Mouse (Mus musculus): ENCODE results near the gene Dennd5b. TPM values are rescaled to one million over a fixed set of nuclear protein-coding genes. Genes with fewer than 3 reads are reported as not detected.

The Dennd5b gene
- total and polyA plus RNA-seq, 2 experiments from 2014 or later: 11.9 to 42.4 TPM

DNA sequence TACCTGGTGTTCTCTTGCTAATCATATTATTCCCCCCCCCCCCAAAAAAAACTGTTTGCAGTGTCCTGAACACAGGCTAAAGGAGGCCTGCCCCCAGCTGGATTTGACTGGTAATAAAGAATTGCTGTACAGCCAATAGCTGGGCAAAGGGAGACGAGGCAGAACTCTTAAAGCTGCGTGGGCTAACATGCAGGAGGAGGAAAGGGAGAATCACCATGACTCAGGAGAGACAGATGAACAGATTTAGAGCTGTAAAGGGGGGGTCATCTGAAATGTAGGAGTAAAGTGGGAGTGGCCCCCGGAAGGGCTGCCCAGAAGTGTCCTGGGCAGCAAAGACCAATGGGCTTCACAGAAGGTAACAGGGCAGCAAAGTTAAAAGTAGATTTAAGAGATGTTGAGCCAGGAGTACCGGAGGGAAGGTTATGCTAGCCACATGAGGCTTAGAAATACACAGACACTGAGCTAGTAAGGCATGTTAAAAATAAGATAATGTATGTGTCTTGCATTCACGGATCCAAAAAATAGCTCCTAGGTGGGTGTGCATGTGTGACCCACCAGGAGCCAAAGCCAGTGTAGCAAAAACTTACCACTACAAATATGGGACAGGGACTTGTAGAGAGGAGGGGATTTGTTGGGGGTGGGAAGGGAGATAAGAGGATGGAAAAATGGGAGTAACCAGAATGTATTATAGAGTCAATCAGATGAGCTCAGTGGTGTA lies 40.7 kb downstream of the Dennd5b start:
- DNase-seq (ENCODE audit: low spot score): no peak
- Histone ChIP-seq H3K9ac (replicated peaks; ENCODE audit: low read length) (no peak overlapping the region), H3K36me3 (ENCODE audit: insufficient read depth, low read length) (no peaks in the 10 kb centered on the region), H3K4me1 (ENCODE audit: insufficient read depth, low read length) (no peaks in the 10 kb centered on the region), H3K4me2 (ENCODE audit: low read depth, low read length) (no peak overlapping the region), H3K27me3 (ENCODE audit: insufficient read depth, low read length) (no peaks in the 10 kb centered on the region), H3K4me3 (ENCODE audit: low read length) (no peak overlapping the region), H3K9me3 (ENCODE audit: low read length) (no peaks in the 10 kb centered on the region), H3K27ac (no peak overlapping the region)
- WGBS: 89% methylated on average over 5 of the region's 5 CpGs
- TF ChIP-seq CTCF (IDR thresholded peaks at IDR 0.05; ENCODE audit: low read depth): no peak
- no peak for ATAC-seq

DNA sequence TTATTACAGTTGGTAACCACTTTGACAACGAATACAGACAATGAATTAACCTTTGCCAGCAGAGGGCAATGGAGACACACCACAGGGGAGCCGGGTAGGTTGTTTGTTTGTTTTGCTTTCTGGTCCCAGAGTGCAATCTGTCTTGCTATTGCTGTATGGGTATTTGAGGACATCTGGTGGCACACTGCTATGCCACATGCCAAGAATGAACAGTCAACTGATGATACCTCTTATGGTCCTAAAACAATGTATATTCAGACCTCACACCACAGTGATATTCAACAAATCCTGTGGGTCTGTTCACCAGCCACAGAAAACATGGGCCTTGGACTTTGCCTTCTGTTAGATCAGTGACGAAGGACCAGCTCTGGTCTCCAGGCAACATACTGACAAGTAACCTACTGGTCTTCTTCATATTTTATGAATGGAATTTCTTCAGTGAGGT lies 43.5 kb downstream of the Dennd5b start:
- H3K9me3 ChIP-seq (ENCODE audit: low read length): no peaks in the 10 kb centered on the region
- 42% methylated on average over 3 of the region's 3 CpGs for WGBS
- peak; percentile 10 for DNase-seq (ENCODE audit: low spot score)
- ATAC-seq: no peak
- no peaks in the 10 kb centered on the region for H3K27me3 ChIP-seq (ENCODE audit: insufficient read depth, low read length)
- H3K4me1 ChIP-seq (ENCODE audit: insufficient read depth, low read length): no peaks in the 10 kb centered on the region
- peak; percentile 33 for TF ChIP-seq CTCF (IDR thresholded peaks at IDR 0.05; ENCODE audit: low read depth)
- H3K27ac ChIP-seq: no peak overlapping the region
- no peaks in the 10 kb centered on the region for H3K36me3 ChIP-seq (ENCODE audit: insufficient read depth, low read length)
- H3K4me2 ChIP-seq (ENCODE audit: low read depth, low read length): no peak overlapping the region
- H3K9ac ChIP-seq (replicated peaks; ENCODE audit: low read length): no peak overlapping the region
- no peak overlapping the region for H3K4me3 ChIP-seq (ENCODE audit: low read length)

DNA sequence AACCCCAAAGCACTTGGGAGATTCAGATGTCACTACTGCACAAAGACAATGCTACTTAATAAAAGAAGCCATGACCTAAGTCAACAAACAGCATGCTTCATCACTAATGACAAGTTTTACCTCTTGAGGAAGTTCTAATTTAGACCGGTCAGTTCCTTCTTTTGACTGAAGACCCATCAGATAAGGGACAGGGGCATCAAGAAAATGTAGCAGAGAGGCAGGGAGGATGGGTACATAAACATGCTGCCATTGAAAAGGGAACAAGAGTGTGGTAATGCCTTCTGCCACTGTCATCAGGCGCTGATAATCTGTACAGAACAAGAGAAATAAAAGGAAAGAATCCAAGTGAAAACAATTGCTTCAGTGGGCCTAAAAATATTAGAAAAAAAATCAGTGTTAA lies 46.7 kb downstream of the Dennd5b start:
- 92% methylated on average over 2 of the region's 2 CpGs for WGBS
- Histone ChIP-seq H3K9me3 (ENCODE audit: low read length) (no peaks in the 10 kb centered on the region), H3K36me3 (ENCODE audit: insufficient read depth, low read length) (no peaks in the 10 kb centered on the region), H3K27me3 (ENCODE audit: insufficient read depth, low read length) (no peaks in the 10 kb centered on the region), H3K4me1 (ENCODE audit: insufficient read depth, low read length) (no peaks in the 10 kb centered on the region), H3K4me3 (ENCODE audit: low read length) (no peak overlapping the region), H3K9ac (replicated peaks; ENCODE audit: low read length) (no peak overlapping the region), H3K4me2 (ENCODE audit: low read depth, low read length) (no peak overlapping the region), H3K27ac (no peak overlapping the region)
- no peak for DNase-seq (ENCODE audit: low spot score)
- ATAC-seq: no peak
- TF ChIP-seq CTCF (IDR thresholded peaks at IDR 0.05; ENCODE audit: low read depth): no peak

- 84% methylated on average over 4 of the region's 4 CpGs for WGBS
- no peak for ATAC-seq
- Histone ChIP-seq H3K4me1 (ENCODE audit: insufficient read depth, low read length) (no peaks in the 10 kb centered on the region), H3K36me3 (ENCODE audit: insufficient read depth, low read length) (no peaks in the 10 kb centered on the region), H3K9ac (replicated peaks; ENCODE audit: low read length) (no peak overlapping the region), H3K9me3 (ENCODE audit: low read length) (no peaks in the 10 kb centered on the region), H3K4me3 (ENCODE audit: low read length) (no peak overlapping the region), H3K27me3 (ENCODE audit: insufficient read depth, low read length) (no peaks in the 10 kb centered on the region), H3K4me2 (ENCODE audit: low read depth, low read length) (no peak overlapping the region), H3K27ac (no peak overlapping the region)
- no peak for DNase-seq (ENCODE audit: low spot score)
- TF ChIP-seq CTCF (IDR thresholded peaks at IDR 0.05; ENCODE audit: low read depth): no peak
Measured at GRCm38 (mm10) chr6:149050978-149051723, 50.3 kb downstream of the Dennd5b start.

- H3K27ac ChIP-seq: no peak overlapping the region
- H3K4me1 ChIP-seq (ENCODE audit: insufficient read depth, low read length): no peaks in the 10 kb centered on the region
- TF ChIP-seq CTCF (IDR thresholded peaks at IDR 0.05; ENCODE audit: low read depth): no peak
- no peaks in the 10 kb centered on the region for H3K27me3 ChIP-seq (ENCODE audit: insufficient read depth, low read length)
- no peak overlapping the region for H3K4me3 ChIP-seq (ENCODE audit: low read length)
- peaks cover 9% of the 10 kb centered on the region; the same call in 1 of the 2 replicates for H3K36me3 ChIP-seq (ENCODE audit: insufficient read depth, low read length)
- no peak overlapping the region for H3K9ac ChIP-seq (replicated peaks; ENCODE audit: low read length)
- no peak overlapping the region for H3K4me2 ChIP-seq (ENCODE audit: low read depth, low read length)
- DNase-seq (ENCODE audit: low spot score) (no peak), ATAC-seq (no peak)
- no peaks in the 10 kb centered on the region for H3K9me3 ChIP-seq (ENCODE audit: low read length)
- WGBS: 86% methylated on average over 4 of the region's 4 CpGs
Measured at GRCm38 (mm10) chr6:149040099-149040498, 61.4 kb downstream of the Dennd5b start.

- TF ChIP-seq CTCF (IDR thresholded peaks at IDR 0.05; ENCODE audit: low read depth): no peak
- 82% methylated on average over 5 of the region's 5 CpGs for WGBS
- Histone ChIP-seq H3K9me3 (ENCODE audit: low read length) (no peaks in the 10 kb centered on the region), H3K4me2 (ENCODE audit: low read depth, low read length) (no peak overlapping the region), H3K4me3 (ENCODE audit: low read length) (no peak overlapping the region), H3K9ac (replicated peaks; ENCODE audit: low read length) (no peak overlapping the region), H3K27ac (no peak overlapping the region), H3K36me3 (ENCODE audit: insufficient read depth, low read length) (peaks cover 7% of the 10 kb centered on the region; the same call in 1 of the 2 replicates), H3K4me1 (ENCODE audit: insufficient read depth, low read length) (no peaks in the 10 kb centered on the region), H3K27me3 (ENCODE audit: insufficient read depth, low read length) (no peaks in the 10 kb centered on the region)
- ATAC-seq (no peak), DNase-seq (ENCODE audit: low spot score) (no peak)
Measured at GRCm38 (mm10) chr6:149032198-149032597, 69.3 kb downstream of the Dennd5b start.

DNA sequence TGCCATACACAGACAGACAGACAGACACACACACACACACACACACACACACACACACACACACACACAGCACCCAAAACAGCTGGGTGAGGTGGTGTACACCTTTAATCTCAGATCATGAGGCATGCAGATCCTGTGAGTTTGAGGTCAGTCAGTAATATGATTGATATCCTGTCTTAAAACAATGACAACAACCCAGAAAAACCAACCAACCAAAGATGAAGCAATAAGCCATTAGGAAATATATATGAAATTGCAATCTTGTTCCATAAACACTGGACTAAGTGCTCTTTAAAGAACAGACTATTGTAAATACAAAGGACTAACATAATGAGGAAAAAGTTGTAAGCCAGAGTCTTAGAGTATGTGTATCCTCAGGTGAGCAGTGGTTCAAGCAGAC lies 70.1 kb downstream of the Dennd5b start:
- Histone ChIP-seq H3K4me1 (ENCODE audit: insufficient read depth, low read length) (no peaks in the 10 kb centered on the region), H3K36me3 (ENCODE audit: insufficient read depth, low read length) (peaks cover 7% of the 10 kb centered on the region; the same call in 1 of the 2 replicates), H3K9ac (replicated peaks; ENCODE audit: low read length) (no peak overlapping the region), H3K9me3 (ENCODE audit: low read length) (no peaks in the 10 kb centered on the region), H3K27ac (no peak overlapping the region), H3K27me3 (ENCODE audit: insufficient read depth, low read length) (no peaks in the 10 kb centered on the region), H3K4me3 (ENCODE audit: low read length) (no peak overlapping the region), H3K4me2 (ENCODE audit: low read depth, low read length) (no peak overlapping the region)
- no peak for ATAC-seq
- DNase-seq (ENCODE audit: low spot score): no peak
- no peak for TF ChIP-seq CTCF (IDR thresholded peaks at IDR 0.05; ENCODE audit: low read depth)

Data from hindbrain, postnatal 0 days (tissue).